Mouse (Mus musculus): ENCODE measurements around the gene Gm45062.

DNA sequence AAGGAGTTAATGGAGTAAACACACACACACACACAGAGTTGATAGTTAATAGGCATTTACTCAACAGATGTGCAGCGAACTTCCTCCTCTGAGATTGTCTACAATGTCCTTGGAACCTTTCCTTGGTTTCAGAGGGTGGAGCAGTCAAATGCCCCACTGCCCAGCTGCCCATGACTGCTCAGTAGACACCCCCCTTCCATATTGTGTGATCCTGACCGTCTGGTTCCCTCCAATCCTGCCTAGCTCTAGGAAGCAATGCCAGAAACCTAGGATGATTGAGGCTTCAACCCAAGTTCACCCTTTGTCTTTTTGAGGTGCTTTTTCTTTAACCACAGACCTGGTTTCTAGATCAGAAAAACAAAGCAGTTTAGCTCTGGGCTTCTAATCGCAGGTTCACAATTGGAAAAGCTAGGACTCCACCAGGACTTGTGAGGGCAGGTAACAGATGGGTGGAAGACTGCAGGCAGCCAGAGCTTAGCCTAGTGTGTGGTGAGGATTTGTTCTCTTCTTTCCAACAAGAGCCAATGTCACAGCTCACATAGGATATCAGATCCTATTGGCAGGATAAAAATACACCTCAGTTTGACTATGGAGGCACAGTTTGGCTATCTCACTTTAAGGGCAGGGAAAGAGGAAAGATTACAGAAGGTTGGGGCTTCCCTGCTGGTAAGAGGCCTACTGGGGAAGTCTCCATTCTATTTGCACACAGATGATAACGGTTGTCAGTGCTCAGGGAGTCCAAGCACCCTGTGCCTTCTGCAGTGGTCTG is 360.5 kb downstream of the Gm45062 start:
- no peak for TF ChIP-seq CTCF (IDR thresholded peaks at IDR 0.05; ENCODE audit: borderline replicate concordance, insufficient read depth, low read length)
- no peak for TF ChIP-seq POLR2A (IDR thresholded peaks at IDR 0.05; ENCODE audit: low read depth, low read length)

Measured in embryonic fibroblast, embryonic 13.5 days (primary cell).